Mouse (Mus musculus) urinary bladder, adult 18-20 months (tissue): ENCODE measurements around the gene Rhbdl1.

Experiments used
- DNase-seq, 2 experiments: peaks; one replicate each; pipeline ENCODE4 v3.0.0; 2022; ENCODE audit warnings: low spot score in 2 of 2, mixed read lengths in 2 of 2

Rhbdl1 gene

GRCm38 (mm10) chr17:25794197-25794596 lies 42.9 kb downstream of the Rhbdl1 start:
- DNase-seq, result no peak

GRCm38 (mm10) chr17:25792615-25793014 lies 44.5 kb downstream of the Rhbdl1 start, which contains the start of gene Fam173a:
TSS of gene Fam173a (minus strand) at chr17:25792901.
- DNase-seq, result peak in 1 of 2 experiments; percentile 43

- DNase-seq, result peak; percentile 74 to 87
These were observed 45.1 kb downstream of the Rhbdl1 start for GRCm38 (mm10) chr17:25791843-25792527.

- DNase-seq, result no peak
These were observed 45.7 kb downstream of the Rhbdl1 start for GRCm38 (mm10) chr17:25791320-25791842.

GRCm38 (mm10) chr17:25786781-25787504 lies 50.2 kb downstream of the Rhbdl1 start:
- no peak for DNase-seq

GRCm38 (mm10) chr17:25786280-25786679 lies 50.8 kb downstream of the Rhbdl1 start, which contains the start of gene Ccdc78:
TSS of gene Ccdc78 (plus strand) at chr17:25786580.
- DNase-seq, result no peak

- DNase-seq, result peak; percentile 90 to 94
These were observed 51.8 kb downstream of the Rhbdl1 start, which contains the start of gene Haghl for GRCm38 (mm10) chr17:25785281-25785745. TSS of gene Haghl (minus strand) at chr17:25785673.
